Mouse (Mus musculus) MEL (cell line): Measurements from ENCODE around the gene Prm1. TPM values are rescaled to one million over a fixed set of nuclear protein-coding genes. Genes with fewer than 3 reads are reported as not detected.

ENCODE experiments used
- DNase-seq: peaks from one replicate; pipeline ENCODE4 v3.0.0; 2011; ENCODE audit warnings: low read depth, low spot score
- H3K27ac ChIP-seq: 2 replicates; pipeline ENCODE4 v1.5.1; 2012; ENCODE audit warnings: low read depth, mild to moderate bottlenecking, control low read depth, low read length, moderate library complexity; ENCODE audit not compliant: control insufficient read depth
- H3K27me3 ChIP-seq, 2 experiments: fragments of 150-350 bp in 1 of 2; sonication (generic) in 1 of 2; 2 replicates each; pipeline ENCODE4 v1.6.1; 2012; ENCODE audit warnings: low read length in 2 of 2, mild to moderate bottlenecking in 2 of 2, improper control_type of control experiment in 1 of 2, moderate library complexity in 1 of 2; ENCODE audit not compliant: insufficient read depth in 2 of 2, control insufficient read depth in 1 of 2
- H3K36me3 ChIP-seq, 2 experiments: 2 replicates each; pipeline ENCODE4 v1.6.1; 2012 to 2014; ENCODE audit warnings: low read length in 2 of 2, improper control_type of control experiment in 1 of 2, inconsistent platforms in 1 of 2, mild to moderate bottlenecking in 1 of 2; ENCODE audit not compliant: insufficient read depth in 2 of 2, control insufficient read depth in 1 of 2
- H3K4me1 ChIP-seq, 2 experiments: fragments of 150-350 bp in 1 of 2; sonication (generic) in 1 of 2; 2 replicates each; pipeline ENCODE4 v1.6.1; 2012; ENCODE audit warnings: low read length in 2 of 2, improper control_type of control experiment in 1 of 2, mild to moderate bottlenecking in 1 of 2; ENCODE audit not compliant: insufficient read depth in 2 of 2, control insufficient read depth in 1 of 2
- H3K4me3 ChIP-seq, 2 experiments: fragments of 150-350 bp in 1 of 2; sonication (generic) in 1 of 2; 2 replicates each; pipeline ENCODE4 v1.5.1; 2012; ENCODE audit warnings: low read depth in 2 of 2, low read length in 2 of 2, mild to moderate bottlenecking in 2 of 2, moderate library complexity in 2 of 2, control low read depth in 1 of 2, improper control_type of control experiment in 1 of 2; ENCODE audit not compliant: control insufficient read depth in 1 of 2, insufficient read depth in 1 of 2
- H3K79me2 ChIP-seq: 2 replicates; pipeline ENCODE4 v1.6.1; 2012; ENCODE audit warnings: mild to moderate bottlenecking, low read length, moderate library complexity; ENCODE audit not compliant: control insufficient read depth, poor library complexity, insufficient read depth
- H3K9ac ChIP-seq: 2 replicates; pipeline ENCODE4 v1.6.1; 2012; ENCODE audit warnings: low read depth, mild to moderate bottlenecking, control low read depth, low read length, moderate library complexity; ENCODE audit not compliant: control insufficient read depth, poor library complexity, severe bottlenecking
- H3K9me3 ChIP-seq: fragments of 150-350 bp; sonication (generic); replicated peaks from 2 replicates; pipeline ENCODE4 v1.6.1; 2012; ENCODE audit warnings: mild to moderate bottlenecking, low read length, improper control_type of control experiment, moderate library complexity; ENCODE audit not compliant: insufficient read depth
- BHLHE40 ChIP-seq: IDR thresholded peaks from 2 replicates; pipeline ENCODE4 v1.6.1; 2012; ENCODE audit warnings: low read depth, mild to moderate bottlenecking, inconsistent platforms, low read length, improper control_type of control experiment, borderline replicate concordance
- CHD2 ChIP-seq: IDR thresholded peaks from 2 replicates; pipeline ENCODE4 v1.6.1; 2011; ENCODE audit warnings: low read length, improper control_type of control experiment
- CTCF ChIP-seq, 3 experiments: IDR thresholded peaks in 2 of 3; conservative IDR thresholded peaks in 1 of 3; 2 replicates each; pipeline ENCODE4 v1.5.1; 2011 to 2012; ENCODE audit warnings: low read length in 3 of 3, low read depth in 2 of 3, mild to moderate bottlenecking in 2 of 3, improper control_type of control experiment in 1 of 3, inconsistent platforms in 1 of 3, mixed read lengths in 1 of 3, moderate library complexity in 1 of 3; ENCODE audit not compliant: control insufficient read depth in 1 of 3, insufficient read depth in 1 of 3, poor library complexity in 1 of 3, severe bottlenecking in 1 of 3
- ELF1 ChIP-seq: IDR thresholded peaks from 2 replicates; pipeline ENCODE4 v1.6.1; 2014; ENCODE audit warnings: low read depth, mild to moderate bottlenecking, inconsistent platforms, low read length, improper control_type of control experiment, moderate library complexity
- EP300 ChIP-seq, 2 experiments: IDR thresholded peaks; 2 replicates each; pipeline ENCODE4 v1.6.1; 2011; ENCODE audit warnings: improper control_type of control experiment in 2 of 2, low read length in 2 of 2, low read depth in 1 of 2, mild to moderate bottlenecking in 1 of 2
- ETS1 ChIP-seq: IDR thresholded peaks from 2 replicates; pipeline ENCODE4 v1.6.1; 2012; ENCODE audit warnings: low read depth, mild to moderate bottlenecking, inconsistent platforms, low read length, improper control_type of control experiment, moderate library complexity
- GABPA ChIP-seq: IDR thresholded peaks from 2 replicates; pipeline ENCODE4 v1.6.1; 2012; ENCODE audit warnings: low read depth, mild to moderate bottlenecking, inconsistent platforms, low read length, improper control_type of control experiment, moderate library complexity
- HCFC1 ChIP-seq: IDR thresholded peaks from 2 replicates; pipeline ENCODE4 v1.6.1; 2012; ENCODE audit warnings: low read depth, mild to moderate bottlenecking, inconsistent platforms, low read length, improper control_type of control experiment, moderate library complexity
- JUND ChIP-seq: IDR thresholded peaks from 2 replicates; pipeline ENCODE4 v1.6.1; 2011; ENCODE audit warnings: low read depth, mild to moderate bottlenecking, improper control_type of control experiment, low read length
- MAFK ChIP-seq: IDR thresholded peaks from 2 replicates; pipeline ENCODE4 v1.6.1; 2011; ENCODE audit warnings: low read depth, mild to moderate bottlenecking, low read length, improper control_type of control experiment, borderline replicate concordance
- MEF2A ChIP-seq: IDR thresholded peaks from 2 replicates; pipeline ENCODE4 v1.6.1; 2014; ENCODE audit warnings: low read depth, mild to moderate bottlenecking, inconsistent platforms, low read length, improper control_type of control experiment; ENCODE audit not compliant: poor library complexity, insufficient replicate concordance, severe bottlenecking; ENCODE audit errors: extremely low read depth
- MXI1 ChIP-seq: IDR thresholded peaks from 2 replicates; pipeline ENCODE4 v1.6.1; 2011; ENCODE audit warnings: mild to moderate bottlenecking, low read depth, low read length, improper control_type of control experiment
- MYB ChIP-seq: IDR thresholded peaks from 2 replicates; pipeline ENCODE4 v1.6.1; 2011; ENCODE audit warnings: mild to moderate bottlenecking, low read depth, low read length, improper control_type of control experiment
- NELFE ChIP-seq: IDR thresholded peaks from 2 replicates; pipeline ENCODE4 v1.6.1; 2011; ENCODE audit warnings: low read depth, low read length, improper control_type of control experiment
- POLR2A ChIP-seq, 2 experiments: IDR thresholded peaks; 2 replicates each; pipeline ENCODE4 v1.6.1; 2011 to 2012; ENCODE audit warnings: low read length in 2 of 2, mild to moderate bottlenecking in 2 of 2, control low read depth in 1 of 2, improper control_type of control experiment in 1 of 2, low read depth in 1 of 2, moderate library complexity in 1 of 2; ENCODE audit not compliant: control insufficient read depth in 1 of 2, insufficient read depth in 1 of 2, poor library complexity in 1 of 2
- POLR2AphosphoS2 ChIP-seq: IDR thresholded peaks from 2 replicates; pipeline ENCODE4 v1.6.1; 2011; ENCODE audit warnings: low read length, improper control_type of control experiment
- POLR2AphosphoS5 ChIP-seq: IDR thresholded peaks from 2 replicates; pipeline ENCODE4 v1.6.1; 2012; ENCODE audit warnings: low read depth, borderline replicate concordance, mild to moderate bottlenecking, inconsistent platforms, low read length, moderate library complexity, mixed read lengths
- RCOR1 ChIP-seq: IDR thresholded peaks from 2 replicates; pipeline ENCODE4 v1.6.1; 2012; ENCODE audit warnings: low read depth, mild to moderate bottlenecking, inconsistent platforms, low read length, improper control_type of control experiment
- SMC3 ChIP-seq: IDR thresholded peaks from 2 replicates; pipeline ENCODE4 v1.6.1; 2011; ENCODE audit warnings: low read depth, low read length, improper control_type of control experiment
- TAL1 ChIP-seq: IDR thresholded peaks from 2 replicates; pipeline ENCODE4 v1.6.1; 2012; ENCODE audit warnings: mild to moderate bottlenecking, inconsistent platforms, low read length, moderate library complexity, mixed read lengths
- TBP ChIP-seq: IDR thresholded peaks from 2 replicates; pipeline ENCODE4 v1.8.0; 2011; ENCODE audit warnings: low read depth, low read length, improper control_type of control experiment
- TCF12 ChIP-seq: IDR thresholded peaks from 2 replicates; pipeline ENCODE4 v1.6.1; 2014; ENCODE audit warnings: low read depth, mild to moderate bottlenecking, inconsistent platforms, low read length, improper control_type of control experiment, moderate library complexity
- USF2 ChIP-seq, 2 experiments: IDR thresholded peaks; 2 replicates each; pipeline ENCODE4 v1.6.1; 2011 to 2012; ENCODE audit warnings: improper control_type of control experiment in 2 of 2, low read length in 2 of 2, borderline replicate concordance in 1 of 2, inconsistent platforms in 1 of 2, low read depth in 1 of 2, mild to moderate bottlenecking in 1 of 2; ENCODE audit not compliant: insufficient read depth in 1 of 2
- ZC3H11A ChIP-seq: IDR thresholded peaks from 2 replicates; pipeline ENCODE4 v1.6.1; 2012; ENCODE audit warnings: low read depth, mild to moderate bottlenecking, inconsistent platforms, low read length, improper control_type of control experiment
- ZKSCAN1 ChIP-seq: IDR thresholded peaks from 2 replicates; pipeline ENCODE4 v1.6.1; 2012; ENCODE audit warnings: low read depth, mild to moderate bottlenecking, inconsistent platforms, low read length, improper control_type of control experiment, moderate library complexity
- ZMIZ1 ChIP-seq: IDR thresholded peaks from 2 replicates; pipeline ENCODE4 v1.6.1; 2012; ENCODE audit warnings: low read depth, mild to moderate bottlenecking, inconsistent platforms, low read length, improper control_type of control experiment, moderate library complexity
- polyA plus RNA-seq, 2 experiments: library from polyadenylated mRNA; stranded (reverse) in 1 of 2; unstranded in 1 of 2; fragments of >175 nt in 1 of 2; fragments of >200 nt in 1 of 2; gene quantifications; 2 replicates each; pipeline versions ENCODE4 v1.2.1 to v1.2.4; 2012; ENCODE audit warnings: low replicate concordance in 2 of 2, low read depth in 1 of 2; ENCODE audit not compliant: insufficient read length in 2 of 2, insufficient read depth in 1 of 2, missing spikeins in 1 of 2
- total RNA-seq: library from RNA; depleted of rRNA; stranded (reverse); fragments of 300-350 nt; gene quantifications from 2 replicates; pipeline ENCODE4 v1.2.3, GENCODE M21; 2012

Prm1 gene
- total and polyA plus RNA-seq, 3 experiments = not detected

DNA sequence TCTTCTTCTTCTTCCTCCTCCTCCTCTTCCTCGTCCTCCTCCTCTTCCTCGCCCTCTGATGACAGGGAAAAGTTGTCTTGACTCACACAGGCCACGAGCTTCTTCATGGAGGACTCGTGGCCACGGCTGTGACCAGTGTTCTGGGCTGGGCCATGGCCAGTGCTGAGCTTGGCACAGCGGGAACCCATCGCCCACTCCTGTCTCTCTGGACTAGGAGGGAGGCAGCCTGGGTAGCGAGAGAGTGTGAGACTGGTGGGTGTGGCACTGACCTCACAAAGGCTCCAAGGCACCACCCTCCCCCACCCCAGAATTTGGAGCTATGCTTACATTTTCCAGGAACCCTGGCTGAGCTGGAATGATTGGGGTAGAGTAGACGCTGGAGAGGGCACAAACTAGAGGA, 14.9 kb downstream of the Prm1 start, which contains the start of gene Prm3:
Prm3 (minus strand) TSS at position 213 of the 400 bp plus-strand sequence.
- Histone ChIP-seq H3K36me3 (no peaks in the 10 kb centered on the region), H3K9ac (no peak within 1 kb of the TSS), H3K9me3 (no peaks in the 10 kb centered on the region), H3K27ac (no peak within 1 kb of the TSS), H3K27me3 (no peaks in the 10 kb centered on the region), H3K4me3 (no peak within 1 kb of the TSS), H3K4me1 (peaks cover 0 to 3% of the 10 kb centered on the region in 2 experiments; a peak in 1 of 4 replicates), H3K79me2 (no peaks in the 10 kb centered on the region)
- TF ChIP-seq MEF2A = no peak
- TF ChIP-seq ZMIZ1 = no peak
- TF ChIP-seq JUND = no peak
- no peak for TF ChIP-seq GABPA
- no peak for TF ChIP-seq SMC3
- no peak for TF ChIP-seq MXI1
- TF ChIP-seq TAL1 = no peak
- TF ChIP-seq CTCF (IDR thresholded peaks at IDR 0.05 in 2 of 3, conservative IDR thresholded peaks at IDR 0.05 in 1 of 3; ENCODE audit: control insufficient read depth in 1 of 3, insufficient read depth in 1 of 3, low read depth in 2 of 3, low read length in 3 of 3, poor library complexity in 1 of 3, severe bottlenecking in 1 of 3) = no peak
- TF ChIP-seq CHD2 = no peak
- TF ChIP-seq ZKSCAN1 = no peak
- no peak for DNase-seq

DNA sequence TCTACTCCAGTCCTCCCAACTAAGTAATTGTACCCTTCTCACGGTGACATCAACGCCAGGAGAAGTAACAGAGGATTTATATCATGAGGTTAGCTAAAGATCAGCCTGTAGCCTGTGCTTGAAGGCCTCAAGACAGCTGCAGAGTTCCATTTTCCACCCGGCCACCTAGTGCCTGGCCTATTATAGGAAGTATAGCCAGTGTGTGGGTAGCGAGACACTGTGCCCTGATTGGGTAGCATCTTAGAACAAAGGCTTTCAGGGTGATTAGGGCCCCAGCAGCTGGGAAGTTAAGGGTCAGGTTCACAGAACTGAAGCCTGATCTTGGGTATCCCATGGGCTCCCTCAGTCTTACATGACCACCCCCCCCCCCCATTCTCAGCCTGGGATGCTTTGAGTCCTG, 16.8 kb downstream of the Prm1 start:
- Histone ChIP-seq H3K9ac (no peak overlapping the region), H3K9me3 (no peaks in the 10 kb centered on the region), H3K36me3 (no peaks in the 10 kb centered on the region), H3K27ac (no peak overlapping the region), H3K79me2 (no peaks in the 10 kb centered on the region; the same call in 1 of the 2 replicates), H3K4me3 (no peak overlapping the region), H3K4me1 (peaks cover 0 to 3% of the 10 kb centered on the region in 2 experiments; a peak in 1 of 4 replicates), H3K27me3 (peaks cover 0 to 3% of the 10 kb centered on the region in 2 experiments; a peak in 2 of 4 replicates)
- TF ChIP-seq RCOR1 = no peak
- no peak for TF ChIP-seq POLR2AphosphoS2
- DNase-seq = no peak

GRCm38 (mm10) chr16:10788271-10788670, 17.4 kb downstream of the Prm1 start, which contains the start of gene Tnp2:
TSS of gene Tnp2 (minus strand) at chr16:10788660.
- no peak for DNase-seq
- H3K27ac ChIP-seq = no peak within 1 kb of the TSS
- H3K4me1 ChIP-seq = peaks cover 0 to 3% of the 10 kb centered on the region in 2 experiments; a peak in 1 of 4 replicates
- H3K36me3 ChIP-seq = no peaks in the 10 kb centered on the region
- no peak within 1 kb of the TSS for H3K9ac ChIP-seq
- no peaks in the 10 kb centered on the region for H3K9me3 ChIP-seq
- H3K79me2 ChIP-seq = no peaks in the 10 kb centered on the region; the same call in 1 of the 2 replicates
- H3K27me3 ChIP-seq = peaks cover 0 to 4% of the 10 kb centered on the region in 2 experiments; a peak in 2 of 4 replicates
- no peak within 1 kb of the TSS for H3K4me3 ChIP-seq
- no peak for TF ChIP-seq CTCF (IDR thresholded peaks at IDR 0.05 in 2 of 3, conservative IDR thresholded peaks at IDR 0.05 in 1 of 3; ENCODE audit: control insufficient read depth in 1 of 3, insufficient read depth in 1 of 3, low read depth in 2 of 3, low read length in 3 of 3, poor library complexity in 1 of 3, severe bottlenecking in 1 of 3)
- TF ChIP-seq POLR2A (IDR thresholded peaks at IDR 0.05; ENCODE audit: control insufficient read depth in 1 of 2, insufficient read depth in 1 of 2, low read depth in 1 of 2, low read length in 2 of 2, poor library complexity in 1 of 2) = no peak
- TF ChIP-seq EP300 (IDR thresholded peaks at IDR 0.05; ENCODE audit: low read depth in 1 of 2, low read length in 2 of 2) = no peak
- no peak for TF ChIP-seq BHLHE40
- TF ChIP-seq JUND = no peak
- TF ChIP-seq HCFC1 = no peak
- TF ChIP-seq ZC3H11A = no peak
- TF ChIP-seq MAFK = no peak
- no peak for TF ChIP-seq MYB
- TF ChIP-seq TBP = no peak
- TF ChIP-seq MXI1 = no peak
- TF ChIP-seq SMC3 = no peak
- no peak for TF ChIP-seq POLR2AphosphoS5
- no peak for TF ChIP-seq NELFE
- TF ChIP-seq TCF12 = no peak
- TF ChIP-seq ETS1 = no peak
- TF ChIP-seq ELF1 = no peak
- no peak for TF ChIP-seq CHD2
- no peak for TF ChIP-seq USF2 (IDR thresholded peaks at IDR 0.05; ENCODE audit: borderline replicate concordance in 1 of 2, insufficient read depth in 1 of 2, low read depth in 1 of 2, low read length in 2 of 2)
